ENCODE assay signal across 30 mouse cellular contexts in the genomic region with DNA sequence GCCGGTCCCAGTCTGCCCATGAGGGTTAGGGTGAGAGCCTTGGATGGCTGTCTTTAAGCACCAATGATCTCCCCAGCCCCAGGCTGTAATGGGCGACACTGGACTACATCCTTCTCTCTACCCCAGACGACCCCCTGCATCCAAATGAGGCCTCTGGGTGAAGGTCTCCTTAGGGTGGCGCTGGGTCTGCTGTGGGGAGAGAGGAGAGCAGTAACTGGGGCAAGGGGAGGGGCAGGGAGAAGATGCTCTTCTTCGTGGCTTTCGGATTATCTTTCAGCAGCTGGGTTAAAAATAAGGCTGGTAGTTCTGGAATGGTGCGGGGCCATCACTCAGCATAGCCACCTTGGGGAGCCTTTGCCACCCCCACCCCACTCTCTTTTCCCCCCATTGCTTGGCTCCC. TPM values are rescaled to one million over a fixed set of nuclear protein-coding genes. Genes with fewer than 3 reads are reported as not detected.
DNase-seq lines count a peak whose midpoint lies in the region; ATAC-seq and TF ChIP-seq lines count a peak whose summit lies in the region.
"Had no signal": no experiment of that assay in that cellular context is flagged by ENCODE, and none has a peak within 500 bp of the region (broad histone marks: within the 10 kb centered on the region; RNA-seq: fewer than 3 reads in every experiment).

No protein-coding gene starts in this region.

- H3K27ac ChIP-seq in heart, embryonic 13.5 days (replicated peaks), result peak overlapping the region; percentile 63
- peak overlapping the region; percentile 42; the same call in 1 of the 2 replicates for H3K27ac ChIP-seq in midbrain, embryonic 10.5 days (replicated peaks)
- H3K27ac ChIP-seq in midbrain, embryonic 16.5 days (ENCODE audit: low read length), result no peak overlapping the region
- H3K27ac ChIP-seq in limb, embryonic 15.5 days, result peak overlapping the region; percentile 75
- peak overlapping the region; percentile 30; the same call in 1 of the 2 replicates for H3K27ac ChIP-seq in stomach, postnatal 0 days (replicated peaks)
- H3K27ac ChIP-seq: embryonic facial prominence, embryonic 15.5 days; hindbrain, embryonic 13.5 days; layer of hippocampus, adult 2 months; limb, embryonic 12.5 days; liver, embryonic 15.5 days; lung, embryonic 15.5 days; midbrain, embryonic 12.5 days; neural tube, embryonic 12.5 days had no signal

- peaks cover 21% of the 10 kb centered on the region for H3K36me3 ChIP-seq in heart, embryonic 13.5 days
- H3K36me3 ChIP-seq in midbrain, embryonic 10.5 days, result no peaks in the 10 kb centered on the region
- H3K36me3 ChIP-seq in midbrain, embryonic 16.5 days (ENCODE audit: control insufficient read depth, insufficient read depth, low read length), result no peaks in the 10 kb centered on the region
- no peaks in the 10 kb centered on the region for H3K36me3 ChIP-seq in limb, embryonic 15.5 days
- H3K36me3 ChIP-seq in stomach, postnatal 0 days (ENCODE audit: control insufficient read depth, insufficient read depth, low read length), result no peaks in the 10 kb centered on the region
- H3K36me3 ChIP-seq: embryonic facial prominence, embryonic 15.5 days; G1E; hindbrain, embryonic 13.5 days; limb, embryonic 12.5 days; liver, embryonic 15.5 days; lung, embryonic 15.5 days; midbrain, embryonic 12.5 days; neural tube, embryonic 12.5 days had no signal

- no peak for TF ChIP-seq EP300 in stomach, postnatal 0 days (optimal IDR thresholded peaks at IDR 0.05)

- H3K4me3 ChIP-seq in heart, embryonic 13.5 days, result no peak overlapping the region
- no peak overlapping the region for H3K4me3 ChIP-seq in midbrain, embryonic 10.5 days
- H3K4me3 ChIP-seq in midbrain, embryonic 16.5 days (ENCODE audit: low read depth, low read length), result no peak overlapping the region
- no peak overlapping the region for H3K4me3 ChIP-seq in limb, embryonic 15.5 days
- H3K4me3 ChIP-seq in stomach, postnatal 0 days (ENCODE audit: low read depth, low read length), result no peak overlapping the region
- H3K4me3 ChIP-seq: embryonic facial prominence, embryonic 15.5 days; hindbrain, embryonic 13.5 days; layer of hippocampus, adult 2 months; limb, embryonic 12.5 days; liver, embryonic 15.5 days; lung, embryonic 15.5 days; midbrain, embryonic 12.5 days; neural tube, embryonic 12.5 days had no signal

- TF ChIP-seq CTCF in stomach, postnatal 0 days (IDR thresholded peaks at IDR 0.05; ENCODE audit: low read depth), result no peak

- WGBS in heart, embryonic 13.5 days, result 57% methylated on average over 7 of the region's 7 CpGs
- 82% methylated on average over 7 of the region's 7 CpGs for WGBS in midbrain, embryonic 10.5 days
- WGBS in midbrain, embryonic 16.5 days, result 72% methylated on average over 7 of the region's 7 CpGs
- WGBS in limb, embryonic 15.5 days, result 69% methylated on average over 7 of the region's 7 CpGs
- 73% methylated on average over 7 of the region's 7 CpGs for WGBS in stomach, postnatal 0 days

- H3K9ac ChIP-seq in heart, embryonic 13.5 days, result peak overlapping the region; percentile 67
- no peak overlapping the region for H3K9ac ChIP-seq in midbrain, embryonic 16.5 days (ENCODE audit: low read depth, low read length)
- no peak overlapping the region for H3K9ac ChIP-seq in limb, embryonic 15.5 days
- no peak overlapping the region for H3K9ac ChIP-seq in stomach, postnatal 0 days (ENCODE audit: low read length)
- H3K9ac ChIP-seq: embryonic facial prominence, embryonic 15.5 days; forebrain, postnatal 0 days; hindbrain, embryonic 13.5 days; limb, embryonic 12.5 days; liver, embryonic 15.5 days; lung, embryonic 15.5 days; midbrain, embryonic 12.5 days; neural tube, embryonic 12.5 days had no signal

- no peak overlapping the region for H3K4me2 ChIP-seq in heart, embryonic 13.5 days
- H3K4me2 ChIP-seq in midbrain, embryonic 16.5 days (ENCODE audit: low read length), result no peak overlapping the region
- no peak overlapping the region for H3K4me2 ChIP-seq in limb, embryonic 15.5 days
- H3K4me2 ChIP-seq in stomach, postnatal 0 days (replicated peaks; ENCODE audit: low read depth), result no peak overlapping the region
- H3K4me2 ChIP-seq: embryonic facial prominence, embryonic 15.5 days; hindbrain, embryonic 13.5 days; limb, embryonic 12.5 days; liver, embryonic 15.5 days; lung, embryonic 15.5 days; midbrain, embryonic 12.5 days; neural tube, embryonic 12.5 days had no signal

- no peaks in the 10 kb centered on the region for H3K27me3 ChIP-seq in heart, embryonic 13.5 days (replicated peaks)
- H3K27me3 ChIP-seq in midbrain, embryonic 10.5 days (ENCODE audit: low read depth, poor library complexity, severe bottlenecking), result no peaks in the 10 kb centered on the region; the same call in 1 of the 2 replicates
- H3K27me3 ChIP-seq in midbrain, embryonic 16.5 days (ENCODE audit: control insufficient read depth, insufficient read depth, low read depth, low read length), result no peaks in the 10 kb centered on the region
- no peaks in the 10 kb centered on the region for H3K27me3 ChIP-seq in limb, embryonic 15.5 days
- no peaks in the 10 kb centered on the region for H3K27me3 ChIP-seq in stomach, postnatal 0 days (ENCODE audit: control insufficient read depth, insufficient read depth, low read length)
- H3K27me3 ChIP-seq: embryonic facial prominence, embryonic 15.5 days; lung, embryonic 15.5 days; Patski had no signal

- peaks cover 84% of the 10 kb centered on the region for H3K4me1 ChIP-seq in heart, embryonic 13.5 days
- H3K4me1 ChIP-seq in midbrain, embryonic 10.5 days, result peaks cover 25% of the 10 kb centered on the region
- H3K4me1 ChIP-seq in midbrain, embryonic 16.5 days (ENCODE audit: control insufficient read depth, insufficient read depth, low read length), result peaks cover 6% of the 10 kb centered on the region
- H3K4me1 ChIP-seq in limb, embryonic 15.5 days, result peaks cover 24% of the 10 kb centered on the region
- H3K4me1 ChIP-seq in stomach, postnatal 0 days (replicated peaks; ENCODE audit: control insufficient read depth, insufficient read depth), result 0 out of 2 replicates have a peak, but pooled peaks cover 2% of the 10 kb centered on the region
- H3K4me1 ChIP-seq: midbrain, embryonic 12.5 days had no signal

- no peak for DNase-seq in heart, adult 11 months
- DNase-seq in midbrain, embryonic 10.5 days (ENCODE audit: low spot score), result no peak
- DNase-seq in stomach, postnatal 0 days (ENCODE audit: low spot score), result no peak
- DNase-seq: adrenal gland, adult 2 months; B cell, adult 2 months; cerebellum, adult 11 months; cerebellum, adult 9-11 months; gastrocnemius, postnatal 25 days; kidney, postnatal 25 days; lung, postnatal 4 days; retina, postnatal 1 day; thymus, adult 2 months; thymus, postnatal 4 days had no signal

- ATAC-seq in heart, embryonic 13.5 days (ENCODE audit: extremely low read depth, insufficient number of reproducible peaks, low FRiP score, low TSS enrichment), result no peak
- ATAC-seq in midbrain, embryonic 16.5 days, result no peak
- no peak for ATAC-seq in limb, embryonic 15.5 days (ENCODE audit: insufficient number of reproducible peaks, low FRiP score, low TSS enrichment, low read depth)
- no peak; the same call in 1 of the 2 replicates for ATAC-seq in stomach, postnatal 0 days (ENCODE audit: low FRiP score, low TSS enrichment)
- ATAC-seq in megakaryocyte, adult 5-6 weeks (ENCODE audit: poor library complexity, severe bottlenecking), result no peak

- 0 out of 2 replicates have a peak, but pooled peaks cover 2% of the 10 kb centered on the region for H3K9me3 ChIP-seq in heart, embryonic 13.5 days
- no peaks in the 10 kb centered on the region for H3K9me3 ChIP-seq in midbrain, embryonic 10.5 days (replicated peaks)
- no peaks in the 10 kb centered on the region for H3K9me3 ChIP-seq in midbrain, embryonic 16.5 days (replicated peaks; ENCODE audit: control insufficient read depth, low read length, poor library complexity, severe bottlenecking)
- H3K9me3 ChIP-seq in limb, embryonic 15.5 days, result no peaks in the 10 kb centered on the region
- no peaks in the 10 kb centered on the region for H3K9me3 ChIP-seq in stomach, postnatal 0 days (ENCODE audit: control insufficient read depth, low read length)
- H3K9me3 ChIP-seq: embryonic facial prominence, embryonic 15.5 days; G1E; hindbrain, embryonic 13.5 days; liver, embryonic 15.5 days; lung, embryonic 15.5 days; midbrain, embryonic 12.5 days; neural tube, embryonic 12.5 days had no signal

RNA-seq across cellular contexts. Expression of a gene that starts 49.1 kb away (rescaled TPM):
- polyA plus RNA-seq in heart, embryonic 13.5 days (2015; fragmentation: Nextera tagmentation; extraction: Ambion mirVana), result 41.5 and 42.9 TPM in 2 replicates
- polyA plus RNA-seq in midbrain, embryonic 10.5 days (2016; fragmentation: Nextera tagmentation; extraction: Ambion mirVana), result 0.32 and 0.59 TPM in 2 replicates
- 0.82 and 1.1 TPM in 2 replicates for polyA plus RNA-seq in midbrain, embryonic 16.5 days (2015; fragmentation: Nextera tagmentation; extraction: Ambion mirVana)
- polyA plus RNA-seq in limb, embryonic 15.5 days (2015; fragmentation: Nextera tagmentation; extraction: Ambion mirVana), result 2.9 and 4.5 TPM in 2 replicates
- 13.6 and 13.9 TPM in 2 replicates for polyA plus RNA-seq in stomach, postnatal 0 days (2015; fragmentation: Nextera tagmentation; extraction: Ambion mirVana)
- total RNA-seq in megakaryocyte, adult 5-6 weeks (2015), result not detected in 2 replicates
- not detected in 2 replicates for total RNA-seq in megakaryocyte, adult 5-6 weeks (2017)
- total RNA-seq: CH12.LX; common myeloid progenitor, adult 5-6 weeks had no signal
- polyA plus RNA-seq: G1E had no signal
